Mouse (Mus musculus): ENCODE measurements at regions not wholly inside any gene's neighbourhood (a gene's known extent, or its start where the extent isn't known, plus 50 kb on each side); places are given as distances from the start of the nearest gene placed in this dataset.
A peak's percentile ranks its signal among the peaks of the same experiment; 100 is the strongest.

DNA sequence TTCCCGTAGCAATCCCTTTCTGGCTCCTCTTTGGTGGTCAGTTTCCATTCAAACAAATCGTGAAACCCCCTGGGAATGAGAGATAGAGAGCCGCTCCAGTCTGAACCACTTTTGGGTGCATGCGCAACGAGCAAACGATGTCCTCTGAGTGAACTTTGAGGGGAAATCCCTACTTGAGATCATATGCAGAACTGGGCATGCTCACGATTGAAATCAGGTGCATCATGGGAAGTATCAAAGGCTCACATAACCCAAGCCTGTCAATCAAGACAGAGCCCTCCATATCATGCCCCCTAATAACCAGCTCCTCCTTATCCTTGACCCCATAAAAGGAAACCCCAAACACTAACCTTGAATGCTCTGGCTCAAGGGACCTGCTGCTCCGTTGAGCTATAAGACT is 59.1 kb upstream of the Dio3 start:
- DNase-seq (ENCODE audit: low read depth, low spot score), result peak; percentile 43

- DNase-seq (ENCODE audit: low read depth, low spot score), result no peak
Measured at GRCm38 (mm10) chr12:110220516-110220915, 58.4 kb upstream of the Dio3 start.

GRCm38 (mm10) chr12:110221184-110221583 is 57.7 kb upstream of the Dio3 start:
- DNase-seq (ENCODE audit: low read depth, low spot score), result no peak

DNA sequence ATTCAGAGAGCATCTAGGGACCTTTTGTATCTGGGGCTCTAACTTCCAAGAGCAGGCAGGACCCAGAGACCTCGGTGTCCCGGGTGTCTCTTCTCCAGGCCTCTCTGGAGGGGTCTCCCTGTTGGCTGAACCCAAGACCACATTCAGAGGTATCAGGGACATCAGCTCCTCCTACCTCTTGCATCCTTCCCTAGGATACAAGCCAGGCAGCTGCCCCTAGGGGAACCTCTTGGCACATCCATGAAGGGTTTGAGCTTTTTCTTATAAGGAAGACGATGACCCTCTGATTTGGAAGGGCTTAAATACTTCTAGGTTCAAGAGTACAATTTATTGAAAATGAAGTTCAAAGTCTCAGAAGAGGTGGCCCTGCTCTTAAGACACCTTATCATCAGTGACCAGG is 57.2 kb upstream of the Dio3 start:
- no peak for DNase-seq (ENCODE audit: low read depth, low spot score)

DNA sequence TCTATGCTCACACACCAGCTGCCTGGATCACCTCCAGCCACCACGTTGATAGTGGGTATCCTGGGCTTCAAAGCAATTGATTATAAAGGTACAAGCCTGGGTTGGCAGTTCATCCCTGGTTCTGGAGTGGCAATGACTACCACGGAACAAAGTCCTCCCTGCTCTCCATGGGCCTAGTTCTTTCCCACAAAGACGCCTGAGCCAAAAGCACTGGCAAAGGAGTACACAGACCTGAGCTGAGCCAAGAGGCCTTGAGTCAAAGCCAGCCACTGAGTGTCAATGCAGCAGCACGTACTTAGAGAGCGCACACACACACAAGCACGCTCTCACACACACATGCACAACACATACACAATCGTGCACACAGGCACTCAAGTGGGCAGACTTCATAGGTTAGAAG is 54.6 kb upstream of the Dio3 start:
- DNase-seq (ENCODE audit: low read depth, low spot score), result no peak

DNA sequence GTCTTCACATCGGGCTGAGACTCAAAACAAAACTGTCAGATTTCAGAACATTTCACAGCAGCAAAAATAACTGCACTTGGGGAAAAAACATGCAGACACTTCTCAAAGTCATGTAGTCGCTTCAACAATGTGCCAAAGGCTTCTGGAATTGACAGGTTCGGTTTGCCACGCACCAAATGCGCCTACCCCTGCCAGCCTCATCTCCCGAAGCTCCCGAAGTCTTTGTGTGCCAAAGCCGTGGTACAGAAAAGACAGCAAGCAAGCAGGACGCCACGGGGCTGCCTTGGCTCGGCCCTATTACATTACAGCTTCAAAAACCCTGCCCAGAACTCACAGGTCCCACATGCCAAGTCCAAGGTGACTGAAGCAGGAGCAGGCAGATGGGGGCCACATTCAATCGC is 50.9 kb upstream of the Dio3 start:
- DNase-seq (ENCODE audit: low read depth, low spot score), result no peak

Measured in CD4-positive, CD25-positive, alpha-beta regulatory T cell, adult 2 months (primary cell).